Mouse (Mus musculus) liver, embryonic 13.5 days (tissue): ENCODE results near the gene Atf7. TPM values are rescaled to one million over a fixed set of nuclear protein-coding genes. Genes with fewer than 3 reads are reported as not detected.
A peak's percentile ranks its signal among the peaks of the same experiment; 100 is the strongest.
"Not testable (repeated sequence)": the region's sequence is repeated elsewhere in the genome, so short reads cannot be mapped to it uniquely, and the experiment has no call there.

Experiments
- ATAC-seq: fragments of 200-750 bp; cut with Nextera tagmentation; 2 replicates; pipeline ENCODE4 v1.8.0; 2017; ENCODE audit warnings: low read depth, mild to moderate bottlenecking, moderate number of reproducible peaks, moderate library complexity
- DNase-seq: peaks from one replicate; pipeline ENCODE4 v3.0.0; 2022
- H3K27ac ChIP-seq: fragments of 300-500 bp; sonication (generic); 2 replicates; pipeline ENCODE4 v1.5.1; 2015; ENCODE audit warnings: moderate library complexity, mild to moderate bottlenecking, inconsistent platforms
- H3K27me3 ChIP-seq: fragments of 300-500 bp; sonication (generic); 2 replicates; pipeline ENCODE4 v1.6.1; 2015; ENCODE audit warnings: mild to moderate bottlenecking, inconsistent platforms
- H3K36me3 ChIP-seq: fragments of 300-500 bp; sonication (generic); 2 replicates; pipeline ENCODE4 v1.6.1; 2015; ENCODE audit warnings: mild to moderate bottlenecking, inconsistent platforms
- H3K4me1 ChIP-seq: fragments of 300-500 bp; sonication (generic); replicated peaks from 2 replicates; pipeline ENCODE4 v1.6.1; 2015; ENCODE audit warnings: inconsistent platforms
- H3K4me2 ChIP-seq: fragments of 300-500 bp; sonication (generic); 2 replicates; pipeline ENCODE4 v1.6.1; 2015; ENCODE audit warnings: inconsistent platforms, mild to moderate bottlenecking, moderate library complexity
- H3K4me3 ChIP-seq: fragments of 300-500 bp; sonication (generic); replicated peaks from 2 replicates; pipeline ENCODE4 v1.5.1; 2015; ENCODE audit warnings: mild to moderate bottlenecking, inconsistent platforms
- H3K9ac ChIP-seq: fragments of 300-500 bp; sonication (generic); 2 replicates; pipeline ENCODE4 v1.6.1; 2015; ENCODE audit warnings: mild to moderate bottlenecking, inconsistent platforms
- H3K9me3 ChIP-seq: fragments of 300-500 bp; sonication (generic); replicated peaks from 2 replicates; pipeline ENCODE4 v1.6.1; 2016; ENCODE audit warnings: inconsistent platforms
- WGBS: fragments of 180-500 bp; shearing (Covaris S2); methylation state at CpG from one replicate; pipeline ENCODE4 v1.1.7; 2015; ENCODE audit not compliant: insufficient replicate concordance; 5-methylcytosine and 5-hydroxymethylcytosine counted together
- polyA plus RNA-seq: library from polyadenylated mRNA; unstranded; fragments of >200 nt; fragmentation: Nextera tagmentation; extraction: Ambion mirVana; gene quantifications from 2 replicates; pipeline ENCODE4 v1.2.1, GENCODE M21; 2015

Atf7 gene
- 8.6 and 9.0 TPM in 2 replicates for polyA plus RNA-seq

- Histone ChIP-seq H3K27me3 (no peaks in the 10 kb centered on the region), H3K4me1 (peaks cover 34% of the 10 kb centered on the region), H3K9me3 (no peaks in the 10 kb centered on the region), H3K4me2 (peak within 1 kb of the TSS; percentile 94), H3K9ac (peak within 1 kb of the TSS; percentile 80), H3K4me3 (peak within 1 kb of the TSS; percentile 73), H3K36me3 (no peaks in the 10 kb centered on the region), H3K27ac (peak within 1 kb of the TSS; percentile 86)
- DNase-seq = peak; percentile 97
- peak; percentile 98 for ATAC-seq
- WGBS = under 1% methylated on average over 49 of the region's 51 CpGs
Measured at GRCm38 (mm10) chr15:102624970-102625686, at the start of gene Atf7, which contains the start of gene Gm28047. Gene Atf7, minus strand, starts transcription at chr15:102625464. Gene Gm28047, minus strand, starts transcription at chr15:102625067.

DNA sequence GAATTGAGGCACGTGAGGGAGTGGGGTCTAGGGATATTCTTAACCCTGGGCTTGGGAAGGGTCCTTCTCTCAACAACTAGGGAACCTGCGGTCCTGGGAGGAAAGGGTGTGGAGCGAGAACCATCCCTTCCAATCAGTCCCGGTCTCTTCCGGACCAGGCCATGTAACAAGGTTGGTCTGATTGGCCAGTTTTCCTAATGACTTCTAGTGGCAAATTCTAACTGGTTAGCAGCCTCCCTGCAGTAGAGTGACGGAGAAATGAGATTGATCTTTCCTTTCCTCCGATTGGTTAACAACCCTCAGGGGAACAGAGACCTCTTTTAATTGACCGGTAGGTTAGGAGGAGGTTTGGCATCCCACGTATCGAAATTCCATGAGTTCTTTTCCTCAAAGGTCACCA is 48.3 kb upstream of the Atf7 start:
- Histone ChIP-seq H3K4me1 (peaks cover 32% of the 10 kb centered on the region), H3K9me3 (no peaks in the 10 kb centered on the region), H3K27ac (no peak overlapping the region), H3K9ac (no peak overlapping the region), H3K27me3 (peaks cover 29% of the 10 kb centered on the region), H3K4me2 (peak overlapping the region; percentile 36), H3K4me3 (no peak overlapping the region), H3K36me3 (0 out of 2 replicates have a peak, but pooled peaks cover 11% of the 10 kb centered on the region)
- WGBS = 12% methylated on average over 10 of the region's 10 CpGs
- DNase-seq = peak; percentile 6
- ATAC-seq = no peak

DNA sequence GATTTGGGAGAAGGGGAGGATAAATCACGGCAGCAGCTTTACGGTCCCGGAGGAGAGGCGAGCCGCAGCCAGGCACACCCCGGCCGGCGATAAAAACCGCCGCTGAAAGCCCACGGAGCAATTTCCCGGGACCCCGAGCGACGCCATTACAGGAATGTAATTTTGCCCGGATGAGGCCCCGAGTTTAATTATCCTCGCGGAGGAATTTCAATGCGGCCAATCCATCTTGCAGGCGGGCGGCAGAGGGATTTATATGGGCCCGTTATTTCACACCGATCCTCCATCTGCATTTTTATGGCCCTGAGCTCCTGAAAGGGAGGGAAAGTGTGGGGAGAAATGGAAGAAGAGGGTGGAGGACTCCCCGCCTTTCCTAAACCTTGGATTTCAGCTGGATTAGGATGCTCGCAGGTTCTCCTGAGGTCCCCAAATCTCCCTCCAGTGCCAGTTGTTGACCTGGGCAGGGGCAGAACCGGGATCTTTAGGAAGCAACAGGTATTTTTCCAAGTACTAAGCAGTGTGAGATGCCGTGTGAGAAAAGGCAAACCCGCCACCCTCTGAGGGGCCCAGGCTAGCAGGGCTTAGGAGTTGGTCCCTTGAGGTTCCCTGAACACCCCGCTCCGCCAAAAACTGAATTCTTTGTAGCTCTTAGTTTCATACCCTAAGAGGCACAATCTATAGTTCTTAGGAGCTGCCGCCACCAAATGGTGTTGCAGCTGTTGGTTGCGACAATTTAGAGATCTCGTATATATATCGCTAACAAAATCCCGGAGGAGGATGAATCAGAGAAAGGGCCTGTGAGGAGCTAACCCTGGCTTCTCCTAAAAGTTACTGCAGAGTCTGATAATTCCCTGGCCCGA is 47.2 kb upstream of the Atf7 start, which contains the start of gene Atp5g2:
Gene Atp5g2, minus strand, starts transcription at position 138 of the 857 bp plus-strand sequence.
- no peaks in the 10 kb centered on the region for H3K9me3 ChIP-seq
- ATAC-seq (no peak), DNase-seq (peak; percentile 1)

DNA sequence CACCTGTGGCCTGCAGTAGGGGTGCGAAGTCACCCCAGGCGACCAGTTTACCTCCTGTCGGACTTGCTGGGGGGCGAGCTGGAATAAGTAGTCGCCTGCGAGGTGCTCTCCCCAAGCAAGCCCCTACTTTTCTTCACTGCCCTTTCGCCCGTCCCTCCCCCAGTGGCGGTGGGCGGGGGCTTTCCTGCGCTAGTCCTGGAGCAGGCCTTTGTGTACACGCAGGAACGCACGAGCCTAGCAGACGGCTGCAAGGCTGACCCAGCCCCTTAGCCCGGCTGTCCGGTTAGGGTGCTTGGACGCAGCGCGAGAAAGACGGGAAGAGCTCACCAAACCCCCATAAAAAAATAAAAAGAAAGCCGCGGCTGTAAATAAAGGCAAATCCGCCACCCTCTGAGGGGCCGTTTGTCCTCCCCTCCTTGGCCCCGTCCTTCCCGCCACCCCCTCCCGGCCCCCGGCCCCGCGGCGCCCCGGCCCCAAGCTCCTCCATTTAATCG is 46.5 kb upstream of the Atf7 start:
- Histone ChIP-seq H3K9me3 (no peaks in the 10 kb centered on the region), H3K27ac (peak overlapping the region; percentile 80), H3K27me3 (peaks cover 29% of the 10 kb centered on the region), H3K4me3 (peak overlapping the region; percentile 82), H3K4me1 (peaks cover 39% of the 10 kb centered on the region), H3K9ac (peak overlapping the region; percentile 69), H3K4me2 (peak overlapping the region; percentile 85), H3K36me3 (peaks cover 28% of the 10 kb centered on the region)
- 1% methylated on average over 34 of the region's 34 CpGs for WGBS
- ATAC-seq = no peak
- DNase-seq = peak; percentile 37

More for the DNA sequence above, 47.2 kb upstream of the Atf7 start, which contains the start of gene Atp5g2:
- Histone ChIP-seq H3K27me3 (peaks cover 29% of the 10 kb centered on the region), H3K4me2 (peak within 1 kb of the TSS; percentile 85), H3K4me3 (peak within 1 kb of the TSS; percentile 82), H3K9ac (peak within 1 kb of the TSS; percentile 69), H3K27ac (peak within 1 kb of the TSS; percentile 80), H3K4me1 (peaks cover 39% of the 10 kb centered on the region), H3K36me3 (peaks cover 21% of the 10 kb centered on the region)
- WGBS = 15% methylated on average over 37 of the region's 37 CpGs

DNA sequence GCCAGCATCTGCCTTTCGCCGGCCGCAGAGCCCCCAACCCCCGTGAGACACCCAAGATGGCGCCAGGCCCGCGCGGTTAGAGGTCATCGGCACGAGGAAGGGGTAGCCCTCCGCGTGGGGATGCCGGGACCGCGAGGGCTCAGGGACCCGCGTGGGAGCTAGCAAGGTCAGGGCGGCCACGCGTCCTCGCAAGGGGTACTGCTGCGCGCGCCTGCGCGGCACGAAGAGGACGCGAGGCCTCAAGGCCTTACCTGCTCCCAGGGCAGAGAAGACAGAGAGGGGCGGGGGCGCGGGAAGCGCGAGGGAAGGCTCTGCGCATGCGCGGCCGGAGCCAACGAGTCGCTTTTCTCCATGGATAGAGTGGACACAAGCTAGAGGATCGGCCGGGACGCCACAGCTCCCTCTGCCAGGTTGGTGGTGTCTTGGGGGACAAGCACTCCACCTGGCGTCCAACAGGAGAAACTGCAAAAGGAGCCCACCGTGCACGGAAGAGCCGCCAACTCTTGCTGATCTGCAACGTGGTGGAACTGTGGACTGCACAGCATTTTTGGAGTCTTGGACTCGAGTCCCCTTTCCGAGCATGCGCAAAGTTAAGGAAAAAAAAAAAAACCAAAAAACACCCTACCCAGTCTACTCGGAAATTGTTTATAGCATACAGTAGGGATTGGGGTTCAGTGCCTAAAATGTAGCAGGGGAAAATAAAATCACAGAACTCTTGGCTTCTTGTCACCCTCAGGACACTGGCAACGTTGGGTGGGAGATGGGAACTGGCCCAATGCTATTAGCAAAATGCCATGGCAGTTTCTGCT is 45.7 kb upstream of the Atf7 start:
- Histone ChIP-seq H3K4me3 (peak overlapping the region; percentile 82), H3K36me3 (peaks cover 36% of the 10 kb centered on the region), H3K4me1 (peaks cover 39% of the 10 kb centered on the region), H3K4me2 (peak overlapping the region; percentile 85), H3K27me3 (peaks cover 29% of the 10 kb centered on the region), H3K9me3 (no peaks in the 10 kb centered on the region), H3K9ac (peak overlapping the region; percentile 95), H3K27ac (peak overlapping the region; percentile 80)
- under 1% methylated on average over 53 of the region's 53 CpGs for WGBS
- DNase-seq = peak; percentile 87
- peak; percentile 95 for ATAC-seq

- H3K27ac ChIP-seq = peak overlapping the region; percentile 78
- H3K27me3 ChIP-seq = peaks cover 29% of the 10 kb centered on the region
- H3K4me3 ChIP-seq = peak overlapping the region; percentile 82
- peaks cover 46% of the 10 kb centered on the region for H3K4me1 ChIP-seq
- no peaks in the 10 kb centered on the region for H3K9me3 ChIP-seq
- H3K9ac ChIP-seq = peak overlapping the region; percentile 95
- ATAC-seq (no peak), DNase-seq (peak; percentile 6)
- peaks cover 43% of the 10 kb centered on the region for H3K36me3 ChIP-seq
- peak overlapping the region; percentile 85 for H3K4me2 ChIP-seq
- WGBS = 6% methylated on average over 6 of the region's 6 CpGs
Measured at GRCm38 (mm10) chr15:102670281-102670680, 45.0 kb upstream of the Atf7 start.

DNA sequence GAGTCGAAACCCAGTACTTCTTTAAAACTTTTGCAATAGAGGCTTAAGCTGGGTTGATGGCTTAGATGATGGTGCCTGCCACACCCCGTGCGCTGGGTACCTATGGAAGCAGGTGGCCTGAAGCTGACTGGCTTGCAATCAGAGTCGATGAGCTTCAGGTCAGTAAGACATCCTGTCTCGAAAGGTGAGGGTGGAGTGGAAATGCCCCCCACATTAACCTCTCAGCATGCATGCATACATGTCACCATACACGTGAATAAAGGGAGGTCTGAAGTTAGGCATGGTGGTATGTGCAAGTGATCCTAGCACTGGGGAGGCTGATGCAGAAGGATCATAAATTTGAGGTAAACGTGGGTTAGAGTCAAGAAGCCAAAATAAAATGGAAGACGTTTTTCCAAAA is 44.3 kb upstream of the Atf7 start:
- peaks cover 46% of the 10 kb centered on the region for H3K4me1 ChIP-seq
- H3K27ac ChIP-seq = no peak overlapping the region
- H3K9ac ChIP-seq = peak overlapping the region; percentile 95
- peak overlapping the region; percentile 85 for H3K4me2 ChIP-seq
- H3K36me3 ChIP-seq = peaks cover 50% of the 10 kb centered on the region
- ATAC-seq (no peak), DNase-seq (no peak)
- peak overlapping the region; percentile 82 for H3K4me3 ChIP-seq
- 76% methylated on average over 8 of the region's 8 CpGs for WGBS
- H3K27me3 ChIP-seq = peaks cover 29% of the 10 kb centered on the region
- H3K9me3 ChIP-seq = no peaks in the 10 kb centered on the region

- Histone ChIP-seq H3K27ac (no peak overlapping the region), H3K9me3 (no peaks in the 10 kb centered on the region), H3K27me3 (no peaks in the 10 kb centered on the region), H3K4me1 (peaks cover 31% of the 10 kb centered on the region), H3K9ac (0 out of 2 replicates have a peak overlapping the region, but pooled peaks have one; percentile 1), H3K4me2 (no peak overlapping the region), H3K4me3 (no peak overlapping the region), H3K36me3 (peaks cover 89% of the 10 kb centered on the region)
- DNase-seq (peak; percentile 39), ATAC-seq (peak; percentile 22; the same call in 1 of the 2 replicates)
- WGBS = 45% methylated on average over 4 of the region's 4 CpGs
Measured at GRCm38 (mm10) chr15:102665494-102665893, 40.2 kb upstream of the Atf7 start.

- 85% methylated on average over 8 of the region's 8 CpGs for WGBS
- ATAC-seq (no peak), DNase-seq (no peak)
Measured at GRCm38 (mm10) chr15:102663825-102664224, 38.6 kb upstream of the Atf7 start.

GRCm38 (mm10) chr15:102662601-102663000 is 37.3 kb upstream of the Atf7 start:
- WGBS = no CpG with 5 or more reads among the region's 2 CpGs
- Histone ChIP-seq H3K4me1 (peaks cover 16% of the 10 kb centered on the region), H3K36me3 (peaks cover 75% of the 10 kb centered on the region)
- not testable (repeated sequence) for H3K27me3 ChIP-seq, H3K9me3 ChIP-seq, DNase-seq, H3K27ac ChIP-seq, H3K9ac ChIP-seq, H3K4me3 ChIP-seq, ATAC-seq, H3K4me2 ChIP-seq

More at GRCm38 (mm10) chr15:102663825-102664224, 38.6 kb upstream of the Atf7 start:
- H3K9ac ChIP-seq = no peak overlapping the region
- H3K4me3 ChIP-seq = no peak overlapping the region
- H3K36me3 ChIP-seq = peaks cover 86% of the 10 kb centered on the region
- H3K9me3 ChIP-seq = no peaks in the 10 kb centered on the region
- H3K27ac ChIP-seq = no peak overlapping the region
- H3K4me2 ChIP-seq = no peak overlapping the region
- no peaks in the 10 kb centered on the region for H3K27me3 ChIP-seq
- peaks cover 25% of the 10 kb centered on the region for H3K4me1 ChIP-seq
